19 mouse cellular contexts compared by ENCODE assay signal in the genomic region with DNA sequence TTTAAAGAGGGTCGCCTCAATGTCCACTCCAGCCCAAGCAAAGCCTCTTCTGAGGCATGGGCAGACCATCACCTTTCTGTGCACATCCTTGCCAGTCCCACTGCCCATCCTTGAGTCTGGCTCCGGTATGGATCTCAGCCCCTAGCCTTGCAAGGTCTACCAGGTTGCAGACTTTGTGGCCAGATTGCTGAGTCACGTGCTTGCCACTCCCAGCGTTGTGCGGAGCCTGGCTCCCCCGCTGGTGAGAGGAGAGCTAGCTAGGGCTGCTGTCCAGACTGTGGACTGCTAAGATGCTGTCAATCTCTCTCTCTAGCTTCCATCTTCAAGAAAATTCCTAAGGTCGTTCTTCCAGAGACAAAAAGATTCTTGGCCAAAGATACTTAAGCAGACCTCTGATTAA. TPM values are rescaled to one million over a fixed set of nuclear protein-coding genes. Genes with fewer than 3 reads are reported as not detected.
DNase-seq lines count a peak whose midpoint lies in the region; ATAC-seq and TF ChIP-seq lines count a peak whose summit lies in the region.
"Had no signal": no experiment of that assay in that cellular context is flagged by ENCODE, and none has a peak within 500 bp of the region (broad histone marks: within the 10 kb centered on the region; RNA-seq: fewer than 3 reads in every experiment).

No protein-coding gene starts in this region.

- H3K36me3 ChIP-seq in hindbrain, embryonic 10.5 days: no peaks in the 10 kb centered on the region
- H3K36me3 ChIP-seq in hindbrain, postnatal 0 days (ENCODE audit: insufficient read depth, low read length): no peaks in the 10 kb centered on the region
- H3K36me3 ChIP-seq in neural tube, embryonic 15.5 days: no peaks in the 10 kb centered on the region
- H3K36me3 ChIP-seq: embryonic facial prominence, embryonic 13.5 days; kidney, embryonic 15.5 days; liver, embryonic 15.5 days; neural tube, embryonic 13.5 days; stomach, embryonic 15.5 days had no signal

- H3K4me1 ChIP-seq in hindbrain, embryonic 10.5 days (replicated peaks): peaks cover 41% of the 10 kb centered on the region
- H3K4me1 ChIP-seq in hindbrain, postnatal 0 days (ENCODE audit: insufficient read depth, low read length): no peaks in the 10 kb centered on the region; the same call in 1 of the 2 replicates
- H3K4me1 ChIP-seq in neural tube, embryonic 15.5 days: peaks cover 35% of the 10 kb centered on the region
- no peaks in the 10 kb centered on the region for H3K4me1 ChIP-seq in cerebellum, adult 2 months (ENCODE audit: control insufficient read depth, insufficient read depth, low read length)
- H3K4me1 ChIP-seq: liver, embryonic 15.5 days had no signal

- no peak for TF ChIP-seq CTCF in hindbrain, postnatal 0 days (IDR thresholded peaks at IDR 0.05; ENCODE audit: low read depth)
- no peak for TF ChIP-seq CTCF in left cerebral cortex, adult 2 months (IDR thresholded peaks at IDR 0.05)
- no peak for TF ChIP-seq CTCF in cerebellum, adult 2 months (IDR thresholded peaks at IDR 0.05; ENCODE audit: borderline replicate concordance, insufficient read depth, low read depth, low read length)

- peaks cover 100% of the 10 kb centered on the region for H3K27me3 ChIP-seq in hindbrain, embryonic 10.5 days (ENCODE audit: insufficient read depth, poor library complexity, severe bottlenecking)
- peaks cover 94% of the 10 kb centered on the region for H3K27me3 ChIP-seq in hindbrain, postnatal 0 days (ENCODE audit: insufficient read depth, low read length)
- H3K27me3 ChIP-seq in neural tube, embryonic 15.5 days (replicated peaks): peaks cover 96% of the 10 kb centered on the region
- H3K27me3 ChIP-seq in cerebellum, adult 2 months (ENCODE audit: control insufficient read depth, insufficient read depth, low read length): peaks cover 6% of the 10 kb centered on the region; the same call in 1 of the 2 replicates

- peak; percentile 38 for DNase-seq in hindbrain, embryonic 10.5 days (ENCODE audit: low spot score)
- DNase-seq in hindbrain, postnatal 0 days (ENCODE audit: low spot score): no peak
- DNase-seq in neural tube, embryonic 10.5 days (ENCODE audit: extremely low spot score, low spot score): peak; percentile 45
- DNase-seq in embryo, embryonic 9.5 days (ENCODE audit: extremely low spot score): peak; percentile 41
- DNase-seq in left cerebral cortex, adult 2 months (ENCODE audit: extremely low spot score in 1 of 2, low spot score in 2 of 2): no peak
- no peak for DNase-seq in cerebellum, adult 2 months
- no peak for DNase-seq in thymus, adult 18-20 months
- DNase-seq: adrenal gland, adult 8-10 months; cerebellum, adult 11 months; right cerebral cortex, postnatal 4 days had no signal

- H3K9ac ChIP-seq in hindbrain, postnatal 0 days (replicated peaks; ENCODE audit: low read length): no peak overlapping the region
- no peak overlapping the region for H3K9ac ChIP-seq in neural tube, embryonic 15.5 days (replicated peaks)
- H3K9ac ChIP-seq: embryonic facial prominence, embryonic 13.5 days; forebrain, embryonic 13.5 days; kidney, embryonic 15.5 days; liver, embryonic 15.5 days; neural tube, embryonic 13.5 days; stomach, embryonic 15.5 days had no signal

- H3K4me3 ChIP-seq in hindbrain, embryonic 10.5 days: no peak overlapping the region
- no peak overlapping the region for H3K4me3 ChIP-seq in hindbrain, postnatal 0 days (ENCODE audit: low read length)
- no peak overlapping the region for H3K4me3 ChIP-seq in neural tube, embryonic 15.5 days (replicated peaks)
- no peak overlapping the region for H3K4me3 ChIP-seq in left cerebral cortex, adult 2 months
- no peak overlapping the region for H3K4me3 ChIP-seq in cerebellum, adult 2 months (replicated peaks; ENCODE audit: insufficient read depth, low read depth, low read length)
- H3K4me3 ChIP-seq: embryonic facial prominence, embryonic 13.5 days; forebrain, embryonic 13.5 days; kidney, embryonic 15.5 days; liver, embryonic 15.5 days; neural tube, embryonic 13.5 days; stomach, embryonic 15.5 days had no signal

- intact Hi-C loops in left cerebral cortex, adult 2 months (cut with DNase I): no loop called here

- under 1% methylated on average over 7 of the region's 7 CpGs for WGBS in hindbrain, embryonic 10.5 days
- WGBS in hindbrain, postnatal 0 days: 5% methylated on average over 7 of the region's 7 CpGs
- WGBS in neural tube, embryonic 15.5 days: 9% methylated on average over 7 of the region's 7 CpGs
- WGBS in cerebellum, adult 2 months: 5% methylated on average over 7 of the region's 7 CpGs

- H3K4me2 ChIP-seq in hindbrain, postnatal 0 days (ENCODE audit: low read depth, low read length): no peak overlapping the region
- H3K4me2 ChIP-seq in neural tube, embryonic 15.5 days: no peak overlapping the region
- H3K4me2 ChIP-seq: embryonic facial prominence, embryonic 13.5 days; kidney, embryonic 15.5 days; liver, embryonic 15.5 days; neural tube, embryonic 13.5 days; stomach, embryonic 15.5 days had no signal

- ATAC-seq in hindbrain, postnatal 0 days: no peak
- ATAC-seq in neural tube, embryonic 15.5 days (ENCODE audit: low FRiP score): no peak
- ATAC-seq: forebrain, embryonic 13.5 days had no signal

- H3K9me3 ChIP-seq in hindbrain, embryonic 10.5 days: no peaks in the 10 kb centered on the region
- no peaks in the 10 kb centered on the region for H3K9me3 ChIP-seq in hindbrain, postnatal 0 days (ENCODE audit: low read length)
- no peaks in the 10 kb centered on the region for H3K9me3 ChIP-seq in neural tube, embryonic 15.5 days (replicated peaks)
- H3K9me3 ChIP-seq: embryonic facial prominence, embryonic 13.5 days; forebrain, embryonic 13.5 days; kidney, embryonic 15.5 days; liver, embryonic 15.5 days; neural tube, embryonic 13.5 days; stomach, embryonic 15.5 days had no signal

- H3K27ac ChIP-seq in hindbrain, embryonic 10.5 days: no peak overlapping the region
- no peak overlapping the region for H3K27ac ChIP-seq in hindbrain, postnatal 0 days
- H3K27ac ChIP-seq in neural tube, embryonic 15.5 days (replicated peaks): no peak overlapping the region
- H3K27ac ChIP-seq in left cerebral cortex, adult 2 months: no peak overlapping the region
- H3K27ac ChIP-seq in cerebellum, adult 2 months (ENCODE audit: insufficient read depth, low read length): no peak overlapping the region
- H3K27ac ChIP-seq: embryonic facial prominence, embryonic 13.5 days; forebrain, embryonic 13.5 days; kidney, embryonic 15.5 days; liver, embryonic 15.5 days; neural tube, embryonic 13.5 days; stomach, embryonic 15.5 days had no signal

- no peak for TF ChIP-seq POLR2A in cerebellum, adult 2 months (IDR thresholded peaks at IDR 0.05; ENCODE audit: borderline replicate concordance, insufficient read depth, low read length)

RNA-seq across cellular contexts. Expression of a gene that starts 4.2 kb away (rescaled TPM):
- polyA plus RNA-seq in hindbrain, embryonic 10.5 days (2016; fragmentation: Nextera tagmentation; extraction: Ambion mirVana): 0.67 and 5.9 TPM in 2 replicates
- 0.47 TPM in 1 of 2 replicates, not detected in the other for total RNA-seq in hindbrain, postnatal 0 days (2014; rRNA removed)
- polyA plus RNA-seq in hindbrain, postnatal 0 days (2015; fragmentation: Nextera tagmentation; extraction: Ambion mirVana): 0.14 TPM in 1 of 2 replicates, not detected in the other
- polyA plus RNA-seq in neural tube, embryonic 15.5 days (2015; fragmentation: Nextera tagmentation; extraction: Ambion mirVana): 0.20 TPM in 1 of 2 replicates, not detected in the other
- under 1 TPM in 1 of 2 experiments, not detected in 1; 0.28 TPM for total RNA-seq in left cerebral cortex, adult 2 months (2021)
- polyA plus RNA-seq in cerebellum, adult 2 months (2012; rRNA removed): 0.10 TPM in 1 of 2 replicates, not detected in the other
- total RNA-seq: adrenal gland, adult 8-10 months; heart, adult 8-10 months; hematopoietic stem cell, adult 5-6 weeks had no signal
- polyA plus RNA-seq: embryonic facial prominence, embryonic 13.5 days; kidney, embryonic 15.5 days; liver, embryonic 15.5 days; stomach, embryonic 15.5 days had no signal

RNA-seq across cellular contexts. Expression of a gene that starts 35.0 kb away (rescaled TPM):
- polyA plus RNA-seq in hindbrain, embryonic 10.5 days (2016; fragmentation: Nextera tagmentation; extraction: Ambion mirVana): 33.3 and 38.7 TPM in 2 replicates
- total RNA-seq in hindbrain, postnatal 0 days (2014; rRNA removed): 10.5 and 12.8 TPM in 2 replicates
- polyA plus RNA-seq in hindbrain, postnatal 0 days (2015; fragmentation: Nextera tagmentation; extraction: Ambion mirVana): 33.9 and 34.6 TPM in 2 replicates
- 24.6 and 30.2 TPM in 2 replicates for polyA plus RNA-seq in neural tube, embryonic 15.5 days (2015; fragmentation: Nextera tagmentation; extraction: Ambion mirVana)
- total RNA-seq in left cerebral cortex, adult 2 months (2021): 10 to 100 TPM; 18.1 to 19.9 TPM
- 16.5 and 16.6 TPM in 2 replicates for polyA plus RNA-seq in cerebellum, adult 2 months (2012; rRNA removed)

Comparison
In these comparisons a context has a peak if more than half of its experiments do, and no peak if none do; other contexts are left out.
1. DNase-seq: peak in hindbrain, embryonic 10.5 days (single experiment), neural tube, embryonic 10.5 days (single experiment) and embryo, embryonic 9.5 days (single experiment); none in hindbrain, postnatal 0 days (single experiment), left cerebral cortex, adult 2 months (0 of 2), cerebellum, adult 2 months (0 of 2) and thymus, adult 18-20 months (0 of 2).